Mouse (Mus musculus): Measurements from ENCODE around the gene I830077J02Rik. TPM values are rescaled to one million over a fixed set of nuclear protein-coding genes. Genes with fewer than 3 reads are reported as not detected.

I830077J02Rik gene
- polyA plus RNA-seq, 1 experiment from 2014 or later, result 1.1 TPM

DNA sequence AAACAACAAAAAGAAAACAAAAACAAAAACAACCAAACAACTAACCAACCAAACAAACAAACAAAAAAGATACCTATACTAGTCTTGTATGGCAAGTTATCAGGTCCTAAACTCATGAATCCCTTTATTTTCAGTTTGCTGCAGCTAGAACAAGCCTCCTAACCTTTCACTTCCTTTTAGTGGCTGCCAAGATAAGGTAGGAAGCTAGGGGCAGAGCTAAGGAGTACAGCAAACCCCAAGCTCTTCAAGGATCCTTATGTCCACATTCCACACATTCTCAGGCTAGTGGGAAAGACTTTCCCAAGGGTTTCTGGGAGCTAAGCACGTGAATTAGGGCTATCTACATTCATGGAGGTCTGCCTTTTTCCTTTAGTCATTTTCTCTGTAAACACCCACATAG is 17.2 kb downstream of the I830077J02Rik start:
- ATAC-seq (ENCODE audit: low FRiP score), result no peak
- H3K27ac ChIP-seq, result no peak overlapping the region
- H3K9me3 ChIP-seq, result no peaks in the 10 kb centered on the region
- H3K27me3 ChIP-seq, result no peaks in the 10 kb centered on the region
- no peaks in the 10 kb centered on the region for H3K4me1 ChIP-seq (replicated peaks)
- no peaks in the 10 kb centered on the region for H3K36me3 ChIP-seq
- 51% methylated on average over 1 of the region's 1 CpGs for WGBS
- H3K4me3 ChIP-seq, result no peak overlapping the region
- H3K4me2 ChIP-seq, result no peak overlapping the region
- H3K9ac ChIP-seq, result no peak overlapping the region

DNA sequence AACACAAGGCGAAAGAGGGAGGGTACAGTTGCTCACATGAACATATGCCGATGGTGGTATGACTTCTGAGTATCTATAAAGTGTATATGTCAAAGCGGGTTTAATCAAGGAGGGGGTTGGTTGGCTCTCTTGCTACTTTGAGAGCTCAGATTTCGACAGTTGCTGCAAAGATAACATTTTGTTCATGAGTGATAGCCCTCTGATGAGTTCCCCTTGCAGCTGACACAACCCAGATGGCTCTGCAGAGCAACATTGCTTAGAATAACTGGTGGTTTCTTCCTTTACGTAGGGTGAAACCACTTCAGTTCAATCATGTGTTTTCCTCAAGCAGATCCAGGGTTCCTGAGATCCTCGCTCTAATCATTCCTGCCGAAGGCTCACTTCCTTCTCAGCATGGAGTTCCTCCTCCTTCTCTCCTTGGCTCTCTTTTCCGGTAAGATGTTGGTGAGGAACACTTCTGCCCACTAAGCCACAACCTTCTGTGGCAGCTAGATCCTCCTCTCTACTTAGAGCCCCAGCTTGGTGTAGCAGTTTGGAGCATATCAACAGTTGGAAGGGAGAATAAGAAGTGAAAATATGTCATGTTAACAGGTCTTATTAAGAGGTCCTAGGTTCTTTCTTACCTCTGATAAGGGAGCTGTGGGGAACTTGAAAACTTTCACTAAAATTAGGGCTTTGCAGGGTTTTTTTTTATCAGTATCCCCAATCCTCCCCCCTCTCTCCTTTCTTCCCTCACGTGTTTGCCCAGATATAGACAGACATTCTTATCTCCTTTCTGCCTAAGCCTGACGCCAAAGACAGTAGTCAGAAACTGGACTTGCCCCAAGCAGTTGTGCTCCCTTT is 18.4 kb downstream of the I830077J02Rik start:
- H3K4me1 ChIP-seq (replicated peaks), result no peaks in the 10 kb centered on the region
- H3K9ac ChIP-seq, result no peak overlapping the region
- WGBS, result 78% methylated on average over 10 of the region's 10 CpGs
- H3K27ac ChIP-seq, result no peak overlapping the region
- no peaks in the 10 kb centered on the region for H3K36me3 ChIP-seq
- H3K4me3 ChIP-seq, result no peak overlapping the region
- ATAC-seq (ENCODE audit: low FRiP score), result no peak
- H3K9me3 ChIP-seq, result no peaks in the 10 kb centered on the region
- no peak overlapping the region for H3K4me2 ChIP-seq
- no peaks in the 10 kb centered on the region for H3K27me3 ChIP-seq

DNA sequence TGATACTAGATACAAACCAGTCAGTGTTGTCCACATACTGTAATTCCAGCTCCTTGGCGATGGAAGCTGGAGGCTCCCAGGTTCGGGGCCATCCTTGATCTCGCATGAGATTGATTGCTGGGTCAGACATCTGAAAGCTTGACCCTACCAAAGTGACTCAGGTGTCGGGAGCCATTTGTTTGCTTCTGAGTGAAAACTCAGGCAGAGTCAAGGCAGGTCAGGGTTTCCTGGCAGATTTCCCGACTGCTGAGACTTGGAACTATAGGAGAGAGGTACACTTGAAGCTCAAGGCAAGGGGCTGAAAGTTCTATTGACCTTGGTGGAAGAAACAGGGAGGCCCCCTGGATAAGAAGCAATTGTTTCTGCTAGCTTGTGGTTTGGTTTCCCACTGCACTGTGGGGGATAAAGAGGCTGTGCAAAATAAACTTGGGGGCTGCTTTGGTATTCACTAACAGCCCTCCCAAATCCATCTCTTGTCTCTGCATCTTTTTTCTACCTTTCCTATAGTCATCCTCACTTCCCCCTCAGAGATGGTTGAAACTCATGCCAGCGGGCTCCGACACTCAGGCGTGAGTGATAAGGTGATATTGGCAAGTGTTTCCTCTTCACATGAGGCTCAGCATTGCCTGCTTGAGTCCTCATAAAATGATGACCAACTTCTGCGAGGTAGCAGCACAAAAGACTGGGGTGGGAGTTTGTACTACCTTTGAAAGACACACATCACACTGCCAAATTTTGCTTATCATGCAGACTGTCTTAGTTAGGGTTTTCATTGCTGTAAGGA is 20.2 kb downstream of the I830077J02Rik start:
- no peaks in the 10 kb centered on the region for H3K27me3 ChIP-seq
- H3K4me2 ChIP-seq, result no peak overlapping the region
- 85% methylated on average over 9 of the region's 9 CpGs for WGBS
- H3K9me3 ChIP-seq, result no peaks in the 10 kb centered on the region
- ATAC-seq (ENCODE audit: low FRiP score), result no peak
- H3K4me1 ChIP-seq (replicated peaks), result no peaks in the 10 kb centered on the region
- H3K27ac ChIP-seq, result no peak overlapping the region
- H3K36me3 ChIP-seq, result no peaks in the 10 kb centered on the region
- H3K4me3 ChIP-seq, result no peak overlapping the region
- H3K9ac ChIP-seq, result no peak overlapping the region

DNA sequence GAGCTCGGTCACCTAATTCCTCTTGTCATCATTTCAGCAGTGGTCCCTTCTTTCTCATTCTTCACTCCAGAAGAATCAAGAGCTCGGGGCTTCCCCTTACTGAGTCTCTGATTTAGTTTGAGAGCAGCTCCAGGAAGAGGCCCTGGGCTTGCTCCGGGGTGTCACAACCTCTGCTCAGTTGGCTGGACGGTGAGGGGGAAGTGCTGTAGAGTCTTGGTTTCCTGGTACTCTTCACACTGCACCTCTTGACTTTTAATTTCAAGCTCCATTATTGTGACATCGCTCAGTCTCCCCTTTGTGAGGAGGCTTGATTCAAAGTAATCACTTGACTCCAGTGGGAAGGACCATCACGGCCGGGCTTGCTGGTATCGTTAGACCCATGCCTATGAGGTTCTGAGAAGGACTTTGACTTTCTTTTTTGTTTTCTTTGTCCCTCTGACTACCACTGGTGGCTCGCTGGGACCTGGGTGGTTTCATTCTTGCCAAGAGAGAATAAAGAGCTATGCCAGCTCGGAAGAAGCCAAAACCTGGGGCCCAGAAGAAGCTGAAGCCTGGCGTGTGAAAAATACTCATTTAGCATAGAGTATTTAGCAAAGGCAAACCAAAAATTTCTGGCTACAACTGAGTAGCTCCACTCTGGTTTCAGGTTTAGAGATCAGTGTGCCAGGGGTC is 21.8 kb downstream of the I830077J02Rik start:
- no peaks in the 10 kb centered on the region for H3K9me3 ChIP-seq
- no peaks in the 10 kb centered on the region for H3K4me1 ChIP-seq (replicated peaks)
- 85% methylated on average over 11 of the region's 11 CpGs for WGBS
- no peak overlapping the region for H3K27ac ChIP-seq
- H3K4me3 ChIP-seq, result no peak overlapping the region
- no peaks in the 10 kb centered on the region for H3K36me3 ChIP-seq
- H3K9ac ChIP-seq, result no peak overlapping the region
- no peak for ATAC-seq (ENCODE audit: low FRiP score)
- no peak overlapping the region for H3K4me2 ChIP-seq
- H3K27me3 ChIP-seq, result no peaks in the 10 kb centered on the region

DNA sequence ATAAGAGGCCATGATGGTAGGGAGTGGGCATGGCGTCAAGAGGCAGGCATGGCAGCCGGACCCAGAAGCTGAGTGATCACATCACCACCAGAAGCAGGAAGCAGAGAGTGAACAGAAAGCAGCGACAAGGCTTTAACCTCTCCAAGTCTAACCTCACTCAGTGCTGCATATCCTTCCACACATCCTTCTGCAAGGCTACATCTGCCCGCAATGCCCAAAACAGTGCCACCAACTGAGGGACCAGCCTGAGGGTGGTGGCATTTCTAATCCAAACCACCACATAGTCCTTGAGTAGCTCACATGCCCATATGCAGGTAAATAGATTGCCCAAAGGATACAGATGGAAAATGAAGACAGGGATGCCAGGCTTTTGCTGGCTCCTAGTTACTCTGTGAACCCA is 23.5 kb downstream of the I830077J02Rik start:
- Histone ChIP-seq H3K27ac (no peak overlapping the region), H3K4me1 (replicated peaks) (no peaks in the 10 kb centered on the region), H3K36me3 (no peaks in the 10 kb centered on the region), H3K27me3 (no peaks in the 10 kb centered on the region), H3K9me3 (no peaks in the 10 kb centered on the region), H3K4me3 (no peak overlapping the region), H3K4me2 (no peak overlapping the region), H3K9ac (no peak overlapping the region)
- 94% methylated on average over 4 of the region's 4 CpGs for WGBS
- no peak for ATAC-seq (ENCODE audit: low FRiP score)

DNA sequence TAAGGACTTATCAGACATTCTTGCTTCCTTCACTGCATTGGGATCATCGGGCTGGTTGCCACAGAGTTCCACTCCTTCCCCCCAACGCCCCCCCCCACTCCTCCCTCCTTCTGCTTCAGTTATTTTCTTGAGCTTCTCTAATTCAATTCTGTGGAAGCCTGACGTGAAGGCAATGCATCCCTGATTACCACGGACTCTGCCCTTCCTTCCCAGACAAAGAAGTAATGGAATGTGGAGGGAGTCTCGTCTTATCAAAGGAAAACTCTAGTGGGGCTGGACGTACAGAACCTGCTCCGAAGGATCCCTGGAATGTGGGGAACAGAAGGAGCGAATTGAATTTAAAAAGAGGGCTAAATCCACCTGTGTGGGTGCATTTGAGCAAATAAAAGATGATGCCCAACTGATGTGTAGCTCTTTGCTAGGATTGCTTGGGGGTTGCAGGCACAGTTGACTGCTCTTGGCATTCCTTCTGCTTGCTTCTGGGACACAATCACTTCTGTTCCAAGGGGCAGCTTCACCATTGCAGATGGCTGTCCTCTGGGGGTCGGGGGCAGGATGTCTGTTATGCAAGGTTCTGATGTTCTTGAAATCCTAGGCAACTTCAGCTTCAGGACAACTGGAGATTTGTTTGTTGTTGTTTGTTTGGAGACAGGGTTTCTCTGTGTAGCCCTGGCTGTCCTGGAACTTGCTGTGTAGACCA is 24.4 kb downstream of the I830077J02Rik start:
- Histone ChIP-seq H3K27me3 (no peaks in the 10 kb centered on the region), H3K4me1 (replicated peaks) (no peaks in the 10 kb centered on the region), H3K36me3 (no peaks in the 10 kb centered on the region), H3K9me3 (no peaks in the 10 kb centered on the region), H3K9ac (no peak overlapping the region), H3K4me3 (no peak overlapping the region), H3K27ac (no peak overlapping the region), H3K4me2 (no peak overlapping the region)
- no peak for ATAC-seq (ENCODE audit: low FRiP score)
- 39% methylated on average over 9 of the region's 9 CpGs for WGBS

DNA sequence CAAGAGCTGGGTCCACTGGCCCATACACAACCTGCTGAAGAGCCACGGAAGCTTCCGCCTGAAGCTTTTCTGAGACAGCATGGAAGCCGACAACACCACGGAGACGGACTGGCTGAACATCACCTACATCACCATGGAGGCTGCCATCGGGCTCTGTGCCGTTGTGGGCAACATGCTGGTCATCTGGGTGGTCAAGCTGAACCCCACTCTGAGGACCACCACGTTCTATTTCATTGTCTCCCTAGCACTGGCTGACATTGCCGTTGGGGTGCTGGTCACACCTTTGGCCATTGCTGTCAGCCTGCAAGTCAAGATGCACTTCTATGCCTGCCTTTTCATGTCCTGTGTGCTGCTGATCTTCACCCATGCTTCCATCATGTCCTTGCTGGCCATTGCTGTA is 27.7 kb downstream of the I830077J02Rik start:
- no peak overlapping the region for H3K4me3 ChIP-seq
- H3K4me1 ChIP-seq (replicated peaks), result no peaks in the 10 kb centered on the region
- no peak overlapping the region for H3K4me2 ChIP-seq
- H3K36me3 ChIP-seq, result no peaks in the 10 kb centered on the region
- 94% methylated on average over 9 of the region's 9 CpGs for WGBS
- no peak overlapping the region for H3K27ac ChIP-seq
- H3K27me3 ChIP-seq, result no peaks in the 10 kb centered on the region
- no peak overlapping the region for H3K9ac ChIP-seq
- H3K9me3 ChIP-seq, result no peaks in the 10 kb centered on the region
- ATAC-seq (ENCODE audit: low FRiP score), result no peak

DNA sequence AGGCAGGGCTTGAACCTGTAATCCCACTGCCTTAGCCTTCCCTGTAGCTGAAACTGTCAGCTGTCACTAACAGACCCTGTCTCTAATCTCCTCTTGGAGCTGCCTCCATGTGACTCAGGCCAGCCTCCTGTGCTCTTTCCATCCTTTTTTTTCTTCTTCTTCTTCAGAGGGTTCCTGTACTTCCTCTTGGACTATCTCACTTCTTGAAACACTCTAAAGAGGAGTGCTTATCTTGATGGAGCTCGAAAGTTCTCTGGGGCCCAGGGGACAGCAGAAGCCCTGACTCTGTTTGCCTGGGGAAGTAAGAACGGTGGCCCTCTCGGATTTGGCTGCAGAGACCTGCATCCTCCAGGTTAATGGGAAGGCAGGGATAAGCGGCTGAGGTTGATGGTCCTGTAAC is 28.3 kb downstream of the I830077J02Rik start:
- H3K9me3 ChIP-seq, result no peaks in the 10 kb centered on the region
- H3K4me3 ChIP-seq, result no peak overlapping the region
- H3K36me3 ChIP-seq, result no peaks in the 10 kb centered on the region
- H3K4me2 ChIP-seq, result no peak overlapping the region
- H3K9ac ChIP-seq, result no peak overlapping the region
- WGBS, result 84% methylated on average over 4 of the region's 4 CpGs
- no peaks in the 10 kb centered on the region for H3K4me1 ChIP-seq (replicated peaks)
- H3K27ac ChIP-seq, result no peak overlapping the region
- ATAC-seq (ENCODE audit: low FRiP score), result no peak
- no peaks in the 10 kb centered on the region for H3K27me3 ChIP-seq

DNA sequence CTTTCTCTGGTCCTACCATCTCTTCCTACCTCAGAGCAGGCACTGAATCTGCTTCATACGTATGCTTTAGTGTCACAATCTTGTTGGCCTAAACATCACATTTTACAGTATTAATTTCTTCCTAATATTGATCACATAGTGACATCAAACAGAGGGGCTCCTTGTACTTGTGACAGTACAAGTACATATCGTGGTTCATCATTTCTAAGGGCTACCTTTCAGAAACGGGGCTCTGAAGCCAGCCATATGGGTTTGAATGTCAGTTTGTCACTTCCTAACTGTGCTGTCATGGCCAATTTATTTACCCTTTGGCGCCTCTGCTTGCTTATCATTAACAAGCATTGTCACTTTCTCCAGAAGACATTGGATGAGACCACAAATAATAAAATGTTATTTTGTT is 31.0 kb downstream of the I830077J02Rik start:
- Histone ChIP-seq H3K9me3 (no peaks in the 10 kb centered on the region), H3K4me3 (no peak overlapping the region), H3K27ac (no peak overlapping the region), H3K9ac (no peak overlapping the region), H3K4me1 (replicated peaks) (no peaks in the 10 kb centered on the region), H3K4me2 (no peak overlapping the region), H3K27me3 (no peaks in the 10 kb centered on the region), H3K36me3 (no peaks in the 10 kb centered on the region)
- WGBS, result 84% methylated on average over 4 of the region's 4 CpGs
- no peak for ATAC-seq (ENCODE audit: low FRiP score)

DNA sequence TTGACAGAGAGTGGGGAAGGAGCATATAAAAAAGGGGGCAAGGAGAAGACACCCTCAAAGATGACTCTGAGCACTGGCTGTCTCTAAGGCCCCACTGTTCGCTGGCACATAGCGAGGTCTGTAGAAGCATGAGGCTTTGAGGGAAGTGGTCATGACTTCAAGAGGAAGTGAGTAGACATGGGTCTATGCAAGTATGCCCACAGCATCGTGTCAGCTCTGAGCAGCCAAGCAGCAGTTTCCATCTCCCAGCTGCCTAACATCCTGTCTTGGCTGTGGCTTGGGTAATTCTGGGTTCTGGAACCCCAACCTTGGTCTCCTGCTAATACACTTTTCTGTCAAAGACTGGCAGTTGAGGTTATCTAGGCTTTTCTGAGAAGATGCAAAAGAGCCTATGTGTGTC is 31.7 kb downstream of the I830077J02Rik start:
- ATAC-seq (ENCODE audit: low FRiP score), result no peak
- H3K27ac ChIP-seq, result no peak overlapping the region

DNA sequence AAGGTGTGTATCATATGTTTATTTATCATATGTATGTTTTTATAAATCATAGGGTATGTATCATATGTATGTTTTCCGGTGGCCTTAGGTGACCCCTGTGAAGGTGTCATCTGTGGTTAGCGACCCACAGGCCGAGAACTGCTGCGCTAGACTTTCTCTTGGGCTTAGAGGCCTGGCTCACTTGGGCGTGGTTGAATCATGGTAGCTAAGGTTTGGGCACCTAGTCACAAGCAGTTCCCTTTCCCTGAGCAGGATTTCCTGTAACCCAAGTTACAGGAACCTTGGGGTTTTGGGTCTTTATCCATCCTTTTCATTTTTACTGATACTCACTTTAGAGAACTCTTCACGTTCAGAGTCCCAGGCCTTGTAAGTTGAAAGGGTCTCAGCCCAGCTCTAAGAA is 32.2 kb downstream of the I830077J02Rik start:
- no peaks in the 10 kb centered on the region for H3K9me3 ChIP-seq
- no peak for ATAC-seq (ENCODE audit: low FRiP score)
- no peaks in the 10 kb centered on the region for H3K27me3 ChIP-seq
- H3K27ac ChIP-seq, result no peak overlapping the region
- 77% methylated on average over 6 of the region's 6 CpGs for WGBS
- no peak overlapping the region for H3K9ac ChIP-seq
- no peak overlapping the region for H3K4me2 ChIP-seq
- no peak overlapping the region for H3K4me3 ChIP-seq
- H3K36me3 ChIP-seq, result no peaks in the 10 kb centered on the region
- H3K4me1 ChIP-seq (replicated peaks), result no peaks in the 10 kb centered on the region

More for the DNA sequence above, 31.7 kb downstream of the I830077J02Rik start:
- H3K9ac ChIP-seq, result no peak overlapping the region
- no peaks in the 10 kb centered on the region for H3K36me3 ChIP-seq
- no peaks in the 10 kb centered on the region for H3K4me1 ChIP-seq (replicated peaks)
- no peak overlapping the region for H3K4me2 ChIP-seq
- H3K27me3 ChIP-seq, result no peaks in the 10 kb centered on the region
- WGBS, result 83% methylated on average over 3 of the region's 3 CpGs
- H3K4me3 ChIP-seq, result no peak overlapping the region
- no peaks in the 10 kb centered on the region for H3K9me3 ChIP-seq

All from hindbrain, embryonic 13.5 days (tissue).